10 mouse cellular contexts compared by ENCODE assay signal in the genomic region with DNA sequence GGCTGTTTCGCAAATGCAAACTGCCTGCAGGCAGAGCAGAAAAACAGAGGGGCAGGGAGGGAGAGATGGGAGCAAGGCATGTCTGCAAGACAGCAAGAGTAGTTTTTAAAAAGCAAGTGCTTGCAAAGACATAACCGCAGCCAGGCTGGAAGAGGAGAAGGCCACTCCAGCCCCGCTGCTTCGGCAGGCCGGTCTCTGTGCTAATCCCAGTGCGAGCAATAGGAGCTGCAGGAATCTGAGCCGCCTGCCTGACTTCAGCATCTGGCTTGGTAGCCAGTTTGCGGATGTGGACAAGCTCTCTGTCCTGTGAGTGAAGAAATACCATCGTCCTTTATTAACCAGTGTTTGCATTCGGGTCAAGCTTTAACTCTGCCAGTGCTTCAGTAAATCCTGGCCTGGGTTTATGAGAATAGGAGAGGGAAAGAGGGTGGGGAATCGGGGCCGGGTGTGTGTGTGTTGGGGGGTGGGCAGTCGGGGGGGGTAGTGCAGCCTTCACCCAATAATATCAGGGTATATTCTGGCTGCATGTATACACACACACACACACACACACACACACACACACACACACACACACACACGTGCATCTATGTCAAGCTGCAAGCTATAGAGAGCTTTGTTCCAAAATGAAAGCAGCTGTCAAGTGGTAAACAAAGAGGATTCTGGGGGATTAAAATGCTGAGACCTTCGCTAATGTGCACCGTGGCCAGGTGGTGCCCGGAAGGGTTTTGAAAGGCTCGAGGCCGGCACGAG.
DNase-seq lines count a peak whose midpoint lies in the region; ATAC-seq lines count a peak whose summit lies in the region.
"Had no signal": no experiment of that assay in that cellular context is flagged by ENCODE, and none has a peak within 500 bp of the region (broad histone marks: within the 10 kb centered on the region; RNA-seq: fewer than 3 reads in every experiment).

No protein-coding gene starts in this region.

- intact Hi-C loops in heart, postnatal 36 days (cut with DNase I) = no loop called here
- intact Hi-C loops in gastrocnemius, postnatal 36 days (cut with DNase I) = loop anchor here (5.0 kb wide), 1 partner anchor 93 kb away; no protein-coding TSS in a partner anchor

- no peak overlapping the region for H3K27ac ChIP-seq in heart, embryonic 11.5 days (ENCODE audit: low read depth, low read length)

- no peaks in the 10 kb centered on the region for H3K9me3 ChIP-seq in heart, embryonic 11.5 days (replicated peaks; ENCODE audit: control insufficient read depth, low read length)

- no peak for ATAC-seq in heart, embryonic 11.5 days (replicated peaks; ENCODE audit: insufficient number of reproducible peaks, low FRiP score, low TSS enrichment)
- ATAC-seq in monocyte, adult 5-6 weeks (replicated peaks; ENCODE audit: insufficient number of reproducible peaks, low FRiP score, low TSS enrichment, poor library complexity, severe bottlenecking) = no peak

- 0 out of 2 replicates have a peak overlapping the region, but pooled peaks have one; percentile 36 for H3K9ac ChIP-seq in heart, embryonic 11.5 days (ENCODE audit: low read depth, low read length)

- DNase-seq in heart, postnatal 36 days = no peak
- DNase-seq in brain, adult 2 months (ENCODE audit: low read depth, low spot score) = peak; percentile 15
- peak; percentile 54 to 61 for DNase-seq in gastrocnemius, postnatal 36 days
- DNase-seq in kidney, postnatal 4 days = peak; percentile 56 to 70
- DNase-seq in neural tube, embryonic 10.5 days (ENCODE audit: extremely low spot score, low spot score) = peak; percentile 77
- DNase-seq in spleen, postnatal 14 days (ENCODE audit: low spot score in 2 of 2) = no peak

- H3K4me3 ChIP-seq in heart, embryonic 11.5 days (ENCODE audit: low read depth, low read length) = peak overlapping the region; percentile 16; the same call in 1 of the 2 replicates
- H3K4me3 ChIP-seq: erythroblast, embryonic 14.5 days had no signal

- WGBS in heart, embryonic 11.5 days (ENCODE audit: insufficient replicate concordance) = 17% methylated on average over 20 of the region's 20 CpGs

- H3K36me3 ChIP-seq in heart, embryonic 11.5 days (ENCODE audit: control insufficient read depth, insufficient read depth, low read length) = no peaks in the 10 kb centered on the region

- H3K4me2 ChIP-seq in heart, embryonic 11.5 days = peak overlapping the region; percentile 54

- no peaks in the 10 kb centered on the region for H3K4me1 ChIP-seq in heart, embryonic 11.5 days (ENCODE audit: control insufficient read depth, insufficient read depth, low read length)

- H3K27me3 ChIP-seq in heart, embryonic 11.5 days (ENCODE audit: control insufficient read depth, insufficient read depth, low read length) = no peaks in the 10 kb centered on the region; the same call in 1 of the 2 replicates
- H3K27me3 ChIP-seq: CH12.LX had no signal

Comparison
In these comparisons a context has a peak if more than half of its experiments do, and no peak if none do; other contexts are left out.
1. DNase-seq: peak in brain, adult 2 months (single experiment), gastrocnemius, postnatal 36 days (2 of 2), kidney, postnatal 4 days (2 of 2) and neural tube, embryonic 10.5 days (single experiment); none in heart, postnatal 36 days (0 of 2) and spleen, postnatal 14 days (0 of 2).